ENCODE assay signal across 8 mouse cellular contexts in genomic region chr6:71907702-71908235, GRCm38 (mm10). TPM values are rescaled to one million over a fixed set of nuclear protein-coding genes. Genes with fewer than 3 reads are reported as not detected.
DNase-seq lines count a peak whose midpoint lies in the region; ATAC-seq and TF ChIP-seq lines count a peak whose summit lies in the region.

No protein-coding gene starts in this region.

- no peak for ATAC-seq in kidney, embryonic 14.5 days (ENCODE audit: low FRiP score, low TSS enrichment)
- ATAC-seq in hindbrain, embryonic 15.5 days (ENCODE audit: low FRiP score, low read depth): no peak
- no peak for ATAC-seq in midbrain, embryonic 16.5 days

- H3K9ac ChIP-seq in kidney, embryonic 14.5 days (ENCODE audit: low read depth, low read length): peak overlapping the region; percentile 73
- peak overlapping the region; percentile 62 for H3K9ac ChIP-seq in hindbrain, embryonic 15.5 days
- peak overlapping the region; percentile 63 for H3K9ac ChIP-seq in midbrain, embryonic 16.5 days (ENCODE audit: low read depth, low read length)

- no peaks in the 10 kb centered on the region for H3K27me3 ChIP-seq in kidney, embryonic 14.5 days (ENCODE audit: control insufficient read depth, insufficient read depth, low read length)
- no peaks in the 10 kb centered on the region for H3K27me3 ChIP-seq in hindbrain, embryonic 15.5 days
- no peaks in the 10 kb centered on the region for H3K27me3 ChIP-seq in midbrain, embryonic 16.5 days (ENCODE audit: control insufficient read depth, insufficient read depth, low read depth, low read length)

- peaks cover 10% of the 10 kb centered on the region; the same call in 1 of the 2 replicates for H3K4me1 ChIP-seq in kidney, embryonic 14.5 days (ENCODE audit: control insufficient read depth, insufficient read depth, low read length)
- peaks cover 2% of the 10 kb centered on the region for H3K4me1 ChIP-seq in bone marrow, adult 2 months (ENCODE audit: control insufficient read depth, insufficient read depth, low read length)
- H3K4me1 ChIP-seq in hindbrain, embryonic 15.5 days (replicated peaks): peaks cover 21% of the 10 kb centered on the region
- peaks cover 12% of the 10 kb centered on the region for H3K4me1 ChIP-seq in midbrain, embryonic 16.5 days (ENCODE audit: control insufficient read depth, insufficient read depth, low read length)

- TF ChIP-seq POLR2A in bone marrow, adult 2 months (IDR thresholded peaks at IDR 0.05; ENCODE audit: borderline replicate concordance, control insufficient read depth, low read depth, low read length): no peak

- TF ChIP-seq CTCF in bone marrow, adult 2 months (IDR thresholded peaks at IDR 0.05; ENCODE audit: control insufficient read depth, insufficient read depth, low read length): no peak

- no peak overlapping the region for H3K27ac ChIP-seq in kidney, embryonic 14.5 days (ENCODE audit: low read depth, low read length)
- H3K27ac ChIP-seq in bone marrow, adult 2 months (ENCODE audit: control insufficient read depth, insufficient read depth, low read depth, low read length, poor library complexity): no peak overlapping the region
- H3K27ac ChIP-seq in hindbrain, embryonic 15.5 days (replicated peaks): no peak overlapping the region
- no peak overlapping the region for H3K27ac ChIP-seq in midbrain, embryonic 16.5 days (ENCODE audit: low read length)

- H3K36me3 ChIP-seq in kidney, embryonic 14.5 days (ENCODE audit: control insufficient read depth, insufficient read depth, low read length): peaks cover 38% of the 10 kb centered on the region
- H3K36me3 ChIP-seq in hindbrain, embryonic 15.5 days: peaks cover 28% of the 10 kb centered on the region
- H3K36me3 ChIP-seq in midbrain, embryonic 16.5 days (ENCODE audit: control insufficient read depth, insufficient read depth, low read length): peaks cover 14% of the 10 kb centered on the region

- WGBS in kidney, embryonic 14.5 days: 6% methylated on average over 4 of the region's 4 CpGs
- WGBS in bone marrow, adult 2 months: 7% methylated on average over 4 of the region's 4 CpGs
- WGBS in hindbrain, embryonic 15.5 days: 7% methylated on average over 4 of the region's 4 CpGs
- WGBS in midbrain, embryonic 16.5 days: 11% methylated on average over 4 of the region's 4 CpGs

- peak overlapping the region; percentile 82 for H3K4me2 ChIP-seq in kidney, embryonic 14.5 days (replicated peaks; ENCODE audit: low read depth, low read length)
- peak overlapping the region; percentile 69 for H3K4me2 ChIP-seq in hindbrain, embryonic 15.5 days
- H3K4me2 ChIP-seq in midbrain, embryonic 16.5 days (ENCODE audit: low read length): peak overlapping the region; percentile 63

- H3K9me3 ChIP-seq in kidney, embryonic 14.5 days (ENCODE audit: control insufficient read depth, low read length): no peaks in the 10 kb centered on the region
- no peaks in the 10 kb centered on the region for H3K9me3 ChIP-seq in hindbrain, embryonic 15.5 days
- no peaks in the 10 kb centered on the region for H3K9me3 ChIP-seq in midbrain, embryonic 16.5 days (replicated peaks; ENCODE audit: control insufficient read depth, low read length, poor library complexity, severe bottlenecking)

- no peak for DNase-seq in kidney, postnatal 36 days
- no peak for DNase-seq in thymus, postnatal 10 days (ENCODE audit: low spot score in 2 of 2)
- DNase-seq in kidney, adult 11 months: no peak
- DNase-seq in thymus, postnatal 0 days (ENCODE audit: low spot score): no peak

- H3K4me3 ChIP-seq in kidney, embryonic 14.5 days (ENCODE audit: low read length): peak overlapping the region; percentile 85
- peak overlapping the region; percentile 58 for H3K4me3 ChIP-seq in bone marrow, adult 2 months (replicated peaks; ENCODE audit: control insufficient read depth, low read depth, low read length)
- H3K4me3 ChIP-seq in hindbrain, embryonic 15.5 days: peak overlapping the region; percentile 69
- H3K4me3 ChIP-seq in midbrain, embryonic 16.5 days (ENCODE audit: low read depth, low read length): peak overlapping the region; percentile 66

RNA-seq across cellular contexts. Expression of gene Ptcd3, which starts 0.8 kb away (rescaled TPM):
- 85.5 and 131 TPM in 2 replicates for polyA plus RNA-seq in kidney, embryonic 14.5 days (2014; fragmentation: Nextera tagmentation; extraction: Ambion mirVana)
- polyA plus RNA-seq in bone marrow, adult 2 months (2011; ENCODE audit: insufficient read depth, insufficient read length, low replicate concordance, missing spikeins): 51.4 and 76.2 TPM in 2 replicates
- polyA plus RNA-seq in hindbrain, embryonic 15.5 days (2015; fragmentation: Nextera tagmentation; extraction: Ambion mirVana): 77.1 and 79.9 TPM in 2 replicates
- 75.6 and 84.6 TPM in 2 replicates for polyA plus RNA-seq in midbrain, embryonic 16.5 days (2015; fragmentation: Nextera tagmentation; extraction: Ambion mirVana)
- 69.3 and 76.4 TPM in 2 replicates for polyA plus RNA-seq in thymus, postnatal 0 days (2015; fragmentation: Nextera tagmentation; extraction: Ambion mirVana)

RNA-seq across cellular contexts. Expression of gene Polr1a, which starts 1.1 kb away (rescaled TPM):
- polyA plus RNA-seq in kidney, embryonic 14.5 days (2014; fragmentation: Nextera tagmentation; extraction: Ambion mirVana): 18.6 and 37.0 TPM in 2 replicates
- polyA plus RNA-seq in bone marrow, adult 2 months (2011; ENCODE audit: insufficient read depth, insufficient read length, low replicate concordance, missing spikeins): 13.4 and 21.0 TPM in 2 replicates
- 19.3 and 19.6 TPM in 2 replicates for polyA plus RNA-seq in hindbrain, embryonic 15.5 days (2015; fragmentation: Nextera tagmentation; extraction: Ambion mirVana)
- polyA plus RNA-seq in midbrain, embryonic 16.5 days (2015; fragmentation: Nextera tagmentation; extraction: Ambion mirVana): 18.6 and 19.6 TPM in 2 replicates
- 16.5 and 17.2 TPM in 2 replicates for polyA plus RNA-seq in thymus, postnatal 0 days (2015; fragmentation: Nextera tagmentation; extraction: Ambion mirVana)
